Mouse (Mus musculus) cortical plate, adult 2 months (tissue): ENCODE results near the gene Rassf7.

Experiments
- CTCF ChIP-seq: fragments of 200-500 bp; IDR thresholded peaks from 2 replicates; pipeline ENCODE4 v1.5.1; 2011; ENCODE audit warnings: mild to moderate bottlenecking, control low read depth, low read length; ENCODE audit not compliant: insufficient read depth; ENCODE audit errors: extremely low read depth
- POLR2A ChIP-seq: fragments of 200-500 bp; IDR thresholded peaks from 2 replicates; pipeline ENCODE4 v1.6.1; 2011; ENCODE audit warnings: mild to moderate bottlenecking, low read length, control low read depth; ENCODE audit not compliant: insufficient read depth; ENCODE audit errors: extremely low read depth

- TF ChIP-seq CTCF: no peak
- no peak for TF ChIP-seq POLR2A
These were observed 15.5 kb downstream of the Rassf7 start for GRCm38 (mm10) chr7:141231111-141231510.
